Mouse (Mus musculus): Measurements from ENCODE around the gene Wbp4. TPM values are rescaled to one million over a fixed set of nuclear protein-coding genes. Genes with fewer than 3 reads are reported as not detected.
"Not testable (repeated sequence)": the region's sequence is repeated elsewhere in the genome, so short reads cannot be mapped to it uniquely, and the experiment has no call there.

Wbp4 gene
- polyA plus RNA-seq, 1 experiment from 2014 or later = 31.0 TPM

DNA sequence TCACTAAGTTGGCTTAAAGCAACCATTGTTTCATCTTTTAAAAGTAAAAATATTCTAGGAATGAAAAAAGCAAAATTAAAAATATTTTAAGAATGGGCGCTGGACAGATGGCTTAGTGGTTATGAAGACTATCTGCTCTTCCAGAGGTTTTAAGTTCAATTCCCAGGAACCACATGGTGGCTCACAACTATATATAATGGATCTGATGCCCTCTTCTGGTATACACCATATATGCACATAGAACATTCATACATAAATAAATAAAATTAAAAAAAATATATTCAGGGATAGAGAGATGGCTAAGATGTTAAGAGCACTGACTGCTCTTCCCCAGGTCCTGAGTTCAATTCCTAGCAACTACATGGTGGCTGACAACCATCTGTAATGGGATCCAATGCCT lies 15.7 kb downstream of the Wbp4 start:
- no peaks in the 10 kb centered on the region for H3K9me3 ChIP-seq (ENCODE audit: control insufficient read depth, low read length)
- DNase-seq (ENCODE audit: low spot score) (no peak), ATAC-seq (ENCODE audit: low FRiP score, low TSS enrichment) (no peak)
- H3K27me3 ChIP-seq (ENCODE audit: control insufficient read depth, insufficient read depth, low read length) = no peaks in the 10 kb centered on the region
- H3K27ac ChIP-seq (replicated peaks) = no peak overlapping the region
- no peak overlapping the region for H3K9ac ChIP-seq (ENCODE audit: low read length)
- H3K36me3 ChIP-seq (ENCODE audit: control insufficient read depth, insufficient read depth, low read length) = peaks cover 36% of the 10 kb centered on the region
- H3K4me3 ChIP-seq (ENCODE audit: low read depth, low read length) = no peak overlapping the region
- H3K4me1 ChIP-seq (replicated peaks; ENCODE audit: control insufficient read depth, insufficient read depth) = no peaks in the 10 kb centered on the region
- 98% methylated on average over 1 of the region's 1 CpGs for WGBS
- no peak overlapping the region for H3K4me2 ChIP-seq (replicated peaks; ENCODE audit: low read depth)
- TF ChIP-seq CTCF (IDR thresholded peaks at IDR 0.05; ENCODE audit: low read depth) = peak; percentile 49; the same call in 1 of the 2 replicates
- TF ChIP-seq EP300 (optimal IDR thresholded peaks at IDR 0.05) = no peak

- ATAC-seq (ENCODE audit: low FRiP score, low TSS enrichment) (no peak), DNase-seq (ENCODE audit: low spot score) (no peak)
- TF ChIP-seq EP300 (optimal IDR thresholded peaks at IDR 0.05) (no peak), CTCF (IDR thresholded peaks at IDR 0.05; ENCODE audit: low read depth) (no peak)
- Histone ChIP-seq H3K27me3 (ENCODE audit: control insufficient read depth, insufficient read depth, low read length) (no peaks in the 10 kb centered on the region), H3K4me2 (replicated peaks; ENCODE audit: low read depth) (no peak overlapping the region), H3K27ac (replicated peaks) (no peak overlapping the region), H3K36me3 (ENCODE audit: control insufficient read depth, insufficient read depth, low read length) (peaks cover 17% of the 10 kb centered on the region; the same call in 1 of the 2 replicates), H3K4me1 (replicated peaks; ENCODE audit: control insufficient read depth, insufficient read depth) (no peaks in the 10 kb centered on the region), H3K4me3 (ENCODE audit: low read depth, low read length) (no peak overlapping the region), H3K9me3 (ENCODE audit: control insufficient read depth, low read length) (no peaks in the 10 kb centered on the region), H3K9ac (ENCODE audit: low read length) (no peak overlapping the region)
- 90% methylated on average over 4 of the region's 4 CpGs for WGBS
These were observed 20.3 kb downstream of the Wbp4 start for GRCm38 (mm10) chr14:79460988-79461387.

GRCm38 (mm10) chr14:79460401-79460800 lies 20.9 kb downstream of the Wbp4 start:
- peaks cover 17% of the 10 kb centered on the region; the same call in 1 of the 2 replicates for H3K36me3 ChIP-seq (ENCODE audit: control insufficient read depth, insufficient read depth, low read length)
- H3K9ac ChIP-seq (ENCODE audit: low read length) = no peak overlapping the region
- no peaks in the 10 kb centered on the region for H3K9me3 ChIP-seq (ENCODE audit: control insufficient read depth, low read length)
- no peaks in the 10 kb centered on the region for H3K4me1 ChIP-seq (replicated peaks; ENCODE audit: control insufficient read depth, insufficient read depth)
- H3K4me2 ChIP-seq (replicated peaks; ENCODE audit: low read depth) = no peak overlapping the region
- ATAC-seq (ENCODE audit: low FRiP score, low TSS enrichment) = no peak
- H3K27me3 ChIP-seq (ENCODE audit: control insufficient read depth, insufficient read depth, low read length) = no peaks in the 10 kb centered on the region
- H3K4me3 ChIP-seq (ENCODE audit: low read depth, low read length) = no peak overlapping the region
- H3K27ac ChIP-seq (replicated peaks) = no peak overlapping the region
- DNase-seq (ENCODE audit: low spot score) = no peak
- whole genome bisulfite sequencing = 94% methylated on average over 1 of the region's 1 CpGs
- TF ChIP-seq EP300 (optimal IDR thresholded peaks at IDR 0.05) = no peak
- TF ChIP-seq CTCF (IDR thresholded peaks at IDR 0.05; ENCODE audit: low read depth) = no peak

GRCm38 (mm10) chr14:79452591-79452934 lies 28.8 kb downstream of the Wbp4 start:
- H3K36me3 ChIP-seq (ENCODE audit: control insufficient read depth, insufficient read depth, low read length); ATAC-seq (ENCODE audit: low FRiP score, low TSS enrichment); H3K4me2 ChIP-seq (replicated peaks; ENCODE audit: low read depth); H3K9me3 ChIP-seq (ENCODE audit: control insufficient read depth, low read length); H3K4me3 ChIP-seq (ENCODE audit: low read depth, low read length); H3K4me1 ChIP-seq (replicated peaks; ENCODE audit: control insufficient read depth, insufficient read depth); H3K27ac ChIP-seq (replicated peaks); DNase-seq (ENCODE audit: low spot score); H3K9ac ChIP-seq (ENCODE audit: low read length); H3K27me3 ChIP-seq (ENCODE audit: control insufficient read depth, insufficient read depth, low read length): not testable (repeated sequence)
- WGBS = 98% methylated on average over 5 of the region's 10 CpGs

- not testable (repeated sequence) for H3K27ac ChIP-seq (replicated peaks); H3K9ac ChIP-seq (ENCODE audit: low read length); H3K9me3 ChIP-seq (ENCODE audit: control insufficient read depth, low read length); H3K36me3 ChIP-seq (ENCODE audit: control insufficient read depth, insufficient read depth, low read length); H3K27me3 ChIP-seq (ENCODE audit: control insufficient read depth, insufficient read depth, low read length); H3K4me1 ChIP-seq (replicated peaks; ENCODE audit: control insufficient read depth, insufficient read depth)
- ATAC-seq (ENCODE audit: low FRiP score, low TSS enrichment) = peak; percentile 90
- 8% methylated on average over 36 of the region's 89 CpGs for WGBS
- Histone ChIP-seq H3K4me2 (replicated peaks; ENCODE audit: low read depth) (peak within 1 kb of the TSS; percentile 70), H3K4me3 (ENCODE audit: low read depth, low read length) (peak within 1 kb of the TSS; percentile 47)
- peak; percentile 85 for DNase-seq (ENCODE audit: low spot score)
These were observed 29.4 kb downstream of the Wbp4 start, which contains the start of gene Kbtbd6 for GRCm38 (mm10) chr14:79451681-79452590. TSS of gene Kbtbd6 (plus strand) at chr14:79451835.

GRCm38 (mm10) chr14:79445055-79445620 lies 36.2 kb downstream of the Wbp4 start:
- WGBS = 73% methylated on average over 16 of the region's 16 CpGs
- ATAC-seq (ENCODE audit: low FRiP score, low TSS enrichment) = no peak
- no peaks in the 10 kb centered on the region for H3K9me3 ChIP-seq (ENCODE audit: control insufficient read depth, low read length)
- no peak for DNase-seq (ENCODE audit: low spot score)
- no peaks in the 10 kb centered on the region for H3K4me1 ChIP-seq (replicated peaks; ENCODE audit: control insufficient read depth, insufficient read depth)
- TF ChIP-seq CTCF (IDR thresholded peaks at IDR 0.05; ENCODE audit: low read depth) (no peak), EP300 (optimal IDR thresholded peaks at IDR 0.05) (no peak)
- H3K4me3 ChIP-seq (ENCODE audit: low read depth, low read length) = no peak overlapping the region
- no peak overlapping the region for H3K4me2 ChIP-seq (replicated peaks; ENCODE audit: low read depth)
- no peaks in the 10 kb centered on the region for H3K36me3 ChIP-seq (ENCODE audit: control insufficient read depth, insufficient read depth, low read length)
- no peak overlapping the region for H3K9ac ChIP-seq (ENCODE audit: low read length)
- no peak overlapping the region for H3K27ac ChIP-seq (replicated peaks)
- H3K27me3 ChIP-seq (ENCODE audit: control insufficient read depth, insufficient read depth, low read length) = no peaks in the 10 kb centered on the region
